Mouse (Mus musculus): ENCODE data around the gene Slc4a4.

The Slc4a4 gene

DNA sequence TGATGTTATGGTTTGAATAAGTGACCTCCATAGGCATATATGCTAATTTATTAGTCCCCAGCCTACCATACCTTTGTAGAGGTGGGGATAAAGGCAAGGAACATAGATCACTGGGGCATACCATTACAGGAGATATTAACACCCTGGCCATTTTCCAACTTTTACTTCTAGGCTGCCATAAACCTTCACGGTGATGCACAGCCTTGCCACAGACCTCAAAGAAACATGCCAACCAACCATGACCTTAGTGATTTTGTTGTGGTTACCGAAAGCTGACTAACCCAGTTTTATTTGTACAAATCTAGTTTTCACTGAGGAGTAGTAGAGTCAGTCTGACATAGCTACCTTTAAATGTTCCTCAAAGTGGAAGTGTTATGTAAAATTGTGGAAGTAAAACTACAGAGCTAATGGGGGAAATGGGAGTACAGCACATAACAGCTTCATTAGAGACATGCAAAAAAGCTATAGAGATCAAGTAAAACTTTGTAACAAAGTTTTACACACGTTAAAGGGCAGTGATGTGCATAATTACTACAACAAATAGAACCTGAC lies 393.8 kb downstream of the Slc4a4 start:
- DNase-seq (ENCODE audit: low read depth, low spot score): no peak

Data from ES-CJ7 (cell line).